Mouse (Mus musculus): ENCODE results near the gene Tspan2.

- TF ChIP-seq POLR2A (IDR thresholded peaks at IDR 0.05; ENCODE audit: borderline replicate concordance, extremely low read depth, insufficient read depth, insufficient read length, poor library complexity, severe bottlenecking) (no peak), CTCF (IDR thresholded peaks at IDR 0.05; ENCODE audit: borderline replicate concordance, extremely low read depth, insufficient read depth, insufficient read length) (no peak)
Observed at GRCm38 (mm10) chr3:102763713-102764400, 29.5 kb downstream of the Tspan2 start.

Data from brain, embryonic 14.5 days (tissue).